ENCODE assay signal across 9 mouse cellular contexts in the genomic region with DNA sequence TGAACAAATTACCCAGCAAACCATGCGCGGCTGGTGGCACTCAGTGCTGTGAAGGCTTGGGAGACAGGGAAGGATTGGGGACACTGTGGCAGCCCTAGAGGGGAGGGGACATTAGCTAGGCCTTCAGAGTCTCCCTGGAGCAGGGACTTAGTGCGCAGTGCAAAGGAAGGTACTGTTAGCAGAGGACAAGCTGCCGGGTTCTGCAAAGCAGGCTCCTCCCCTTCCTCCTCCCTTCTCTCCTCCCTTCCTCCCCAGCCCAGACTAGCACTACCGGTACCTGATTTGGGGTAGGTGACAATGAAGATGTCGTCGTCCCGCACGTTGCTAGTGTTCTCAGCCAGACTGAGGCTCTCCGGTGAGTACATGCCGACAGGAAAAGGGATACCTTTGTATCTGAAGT. TPM values are rescaled to one million over a fixed set of nuclear protein-coding genes. Genes with fewer than 3 reads are reported as not detected.
DNase-seq lines count a peak whose midpoint lies in the region; ATAC-seq lines count a peak whose summit lies in the region.
"Had no signal": no experiment of that assay in that cellular context is flagged by ENCODE, and none has a peak within 500 bp of the region (broad histone marks: within the 10 kb centered on the region; RNA-seq: fewer than 3 reads in every experiment).

No protein-coding gene starts in this region.

- no peaks in the 10 kb centered on the region for H3K9me3 ChIP-seq in heart, embryonic 15.5 days (replicated peaks)
- no peaks in the 10 kb centered on the region for H3K9me3 ChIP-seq in embryonic facial prominence, embryonic 14.5 days (ENCODE audit: control insufficient read depth, low read length)
- no peaks in the 10 kb centered on the region for H3K9me3 ChIP-seq in liver, embryonic 13.5 days (replicated peaks)
- no peaks in the 10 kb centered on the region for H3K9me3 ChIP-seq in stomach, embryonic 14.5 days (ENCODE audit: control insufficient read depth, low read depth, low read length)

- no peaks in the 10 kb centered on the region for H3K27me3 ChIP-seq in heart, embryonic 15.5 days
- H3K27me3 ChIP-seq in embryonic facial prominence, embryonic 14.5 days (replicated peaks; ENCODE audit: control insufficient read depth, insufficient read depth, low read length): no peaks in the 10 kb centered on the region
- H3K27me3 ChIP-seq in liver, embryonic 13.5 days: no peaks in the 10 kb centered on the region
- H3K27me3 ChIP-seq in stomach, embryonic 14.5 days (ENCODE audit: control insufficient read depth, insufficient read depth, low read length): no peaks in the 10 kb centered on the region

- H3K9ac ChIP-seq in heart, embryonic 15.5 days: peak overlapping the region; percentile 1; the same call in 1 of the 2 replicates
- peak overlapping the region; percentile 46 for H3K9ac ChIP-seq in embryonic facial prominence, embryonic 14.5 days (ENCODE audit: low read depth, low read length)
- peak overlapping the region; percentile 23; the same call in 1 of the 2 replicates for H3K9ac ChIP-seq in liver, embryonic 13.5 days
- no peak overlapping the region for H3K9ac ChIP-seq in stomach, embryonic 14.5 days (replicated peaks; ENCODE audit: low read depth, low read length)

- 0 out of 2 replicates have a peak, but pooled peaks cover 4% of the 10 kb centered on the region for H3K4me1 ChIP-seq in heart, embryonic 15.5 days (replicated peaks)
- no peaks in the 10 kb centered on the region for H3K4me1 ChIP-seq in embryonic facial prominence, embryonic 14.5 days (ENCODE audit: control insufficient read depth, insufficient read depth, low read length)
- H3K4me1 ChIP-seq in liver, embryonic 13.5 days (replicated peaks): peaks cover 14% of the 10 kb centered on the region
- H3K4me1 ChIP-seq in stomach, embryonic 14.5 days (ENCODE audit: control insufficient read depth, insufficient read depth, low read length): no peaks in the 10 kb centered on the region

- H3K4me2 ChIP-seq in heart, embryonic 15.5 days: peak overlapping the region; percentile 53
- peak overlapping the region; percentile 54 for H3K4me2 ChIP-seq in embryonic facial prominence, embryonic 14.5 days (ENCODE audit: low read depth, low read length)
- peak overlapping the region; percentile 54 for H3K4me2 ChIP-seq in liver, embryonic 13.5 days
- H3K4me2 ChIP-seq in stomach, embryonic 14.5 days (replicated peaks; ENCODE audit: low read depth, low read length): peak overlapping the region; percentile 41

- H3K4me3 ChIP-seq in heart, embryonic 15.5 days: peak overlapping the region; percentile 31
- peak overlapping the region; percentile 31 for H3K4me3 ChIP-seq in embryonic facial prominence, embryonic 14.5 days (ENCODE audit: low read depth, low read length)
- H3K4me3 ChIP-seq in liver, embryonic 13.5 days (replicated peaks): peak overlapping the region; percentile 27
- H3K4me3 ChIP-seq in stomach, embryonic 14.5 days (ENCODE audit: low read depth, low read length): peak overlapping the region; percentile 14

- no peak; the same call in 1 of the 2 replicates for ATAC-seq in heart, embryonic 15.5 days (replicated peaks; ENCODE audit: insufficient number of reproducible peaks, insufficient read depth, low FRiP score, low read depth)
- peak; percentile 42; the same call in 1 of the 2 replicates for ATAC-seq in embryonic facial prominence, embryonic 14.5 days (ENCODE audit: low read depth)
- no peak for ATAC-seq in liver, embryonic 13.5 days (ENCODE audit: low read depth)
- peak; percentile 62; the same call in 1 of the 2 replicates for ATAC-seq in stomach, embryonic 14.5 days (ENCODE audit: insufficient number of reproducible peaks, insufficient read depth, low FRiP score, low read depth)

- WGBS in heart, embryonic 15.5 days: 30% methylated on average over 11 of the region's 11 CpGs
- WGBS in embryonic facial prominence, embryonic 14.5 days: 30% methylated on average over 11 of the region's 11 CpGs
- WGBS in liver, embryonic 13.5 days (ENCODE audit: insufficient replicate concordance): 32% methylated on average over 11 of the region's 11 CpGs
- WGBS in stomach, embryonic 14.5 days: 32% methylated on average over 11 of the region's 11 CpGs

- H3K36me3 ChIP-seq in heart, embryonic 15.5 days: no peaks in the 10 kb centered on the region
- H3K36me3 ChIP-seq in embryonic facial prominence, embryonic 14.5 days (ENCODE audit: control insufficient read depth, insufficient read depth, low read length): no peaks in the 10 kb centered on the region
- no peaks in the 10 kb centered on the region for H3K36me3 ChIP-seq in liver, embryonic 13.5 days
- no peaks in the 10 kb centered on the region for H3K36me3 ChIP-seq in stomach, embryonic 14.5 days (ENCODE audit: control insufficient read depth, insufficient read depth, low read length)

- no peak overlapping the region for H3K27ac ChIP-seq in heart, embryonic 15.5 days
- H3K27ac ChIP-seq in embryonic facial prominence, embryonic 14.5 days (replicated peaks; ENCODE audit: low read depth, low read length): no peak overlapping the region
- H3K27ac ChIP-seq in liver, embryonic 13.5 days: no peak overlapping the region
- no peak overlapping the region for H3K27ac ChIP-seq in stomach, embryonic 14.5 days (ENCODE audit: low read length)

- no peak for DNase-seq in heart, adult 9 months (ENCODE audit: low spot score in 2 of 2)
- DNase-seq in B cell, adult 2 months: peak; percentile 46 to 61
- no peak for DNase-seq in embryonic facial prominence, embryonic 14.5 days (ENCODE audit: low spot score)
- DNase-seq in liver, embryonic 13.5 days: no peak
- no peak for DNase-seq in gastrocnemius, adult 8-10 months (ENCODE audit: low spot score in 2 of 2)
- no peak for DNase-seq in gastrocnemius, adult 18-20 months (ENCODE audit: low spot score)

RNA-seq across cellular contexts. Expression of a gene that starts 16.2 kb away (rescaled TPM):
- not detected in 2 replicates for polyA plus RNA-seq in heart, embryonic 15.5 days (2015; fragmentation: Nextera tagmentation; extraction: Ambion mirVana)
- polyA plus RNA-seq in embryonic facial prominence, embryonic 14.5 days (2014; fragmentation: Nextera tagmentation; extraction: Ambion mirVana): not detected in 2 replicates
- polyA plus RNA-seq in liver, embryonic 13.5 days (2015; fragmentation: Nextera tagmentation; extraction: Ambion mirVana): not detected in 2 replicates
- polyA plus RNA-seq in stomach, embryonic 14.5 days (2014; fragmentation: Nextera tagmentation; extraction: Ambion mirVana): 0.38 TPM in 1 of 2 replicates, not detected in the other
- not detected for total RNA-seq in gastrocnemius, adult 8-10 months (2022)
- total RNA-seq in gastrocnemius, adult 18-20 months (2021): not detected
- total RNA-seq: layer of hippocampus, postnatal 14 days had no signal

RNA-seq across cellular contexts. Expression of a gene that starts 20.8 kb away (rescaled TPM):
- polyA plus RNA-seq in heart, embryonic 15.5 days (2015; fragmentation: Nextera tagmentation; extraction: Ambion mirVana): 0.25 and 0.65 TPM in 2 replicates
- 0.36 and 0.39 TPM in 2 replicates for polyA plus RNA-seq in embryonic facial prominence, embryonic 14.5 days (2014; fragmentation: Nextera tagmentation; extraction: Ambion mirVana)
- polyA plus RNA-seq in liver, embryonic 13.5 days (2015; fragmentation: Nextera tagmentation; extraction: Ambion mirVana): 0.37 and 0.47 TPM in 2 replicates
- polyA plus RNA-seq in stomach, embryonic 14.5 days (2014; fragmentation: Nextera tagmentation; extraction: Ambion mirVana): 3.1 and 4.1 TPM in 2 replicates
- total RNA-seq in gastrocnemius, adult 8-10 months (2022): under 1 TPM in 2 of 4 experiments, not detected in 2; 0.10 to 0.38 TPM
- total RNA-seq in gastrocnemius, adult 18-20 months (2021): under 1 TPM in 1 of 2 experiments, not detected in 1; 0.18 TPM

RNA-seq across cellular contexts. Expression of a gene that starts 24.0 kb away (rescaled TPM):
- polyA plus RNA-seq in heart, embryonic 15.5 days (2015; fragmentation: Nextera tagmentation; extraction: Ambion mirVana): 13.7 and 21.0 TPM in 2 replicates
- polyA plus RNA-seq in embryonic facial prominence, embryonic 14.5 days (2014; fragmentation: Nextera tagmentation; extraction: Ambion mirVana): 24.0 and 25.6 TPM in 2 replicates
- 11.4 and 11.7 TPM in 2 replicates for polyA plus RNA-seq in liver, embryonic 13.5 days (2015; fragmentation: Nextera tagmentation; extraction: Ambion mirVana)
- 24.4 TPM in 2 replicates for polyA plus RNA-seq in stomach, embryonic 14.5 days (2014; fragmentation: Nextera tagmentation; extraction: Ambion mirVana)
- total RNA-seq in gastrocnemius, adult 8-10 months (2022): 10 to 100 TPM; 10.6 to 15.0 (median 13.0) TPM
- 10 to 100 TPM; 15.2 to 15.6 TPM for total RNA-seq in gastrocnemius, adult 18-20 months (2021)

RNA-seq across cellular contexts. Expression of a gene that starts 26.5 kb away (rescaled TPM):
- polyA plus RNA-seq in heart, embryonic 15.5 days (2015; fragmentation: Nextera tagmentation; extraction: Ambion mirVana): 540 and 572 TPM in 2 replicates
- 1,174 and 1,204 TPM in 2 replicates for polyA plus RNA-seq in embryonic facial prominence, embryonic 14.5 days (2014; fragmentation: Nextera tagmentation; extraction: Ambion mirVana)
- polyA plus RNA-seq in liver, embryonic 13.5 days (2015; fragmentation: Nextera tagmentation; extraction: Ambion mirVana): 761 and 840 TPM in 2 replicates
- polyA plus RNA-seq in stomach, embryonic 14.5 days (2014; fragmentation: Nextera tagmentation; extraction: Ambion mirVana): 1,227 and 1,272 TPM in 2 replicates
- total RNA-seq in gastrocnemius, adult 8-10 months (2022): 100 to 1,000 TPM; 479 to 609 (median 594) TPM
- 100 to 1,000 TPM; 442 to 461 TPM for total RNA-seq in gastrocnemius, adult 18-20 months (2021)

RNA-seq across cellular contexts. Expression of a gene that starts 36.9 kb away (rescaled TPM):
- polyA plus RNA-seq in heart, embryonic 15.5 days (2015; fragmentation: Nextera tagmentation; extraction: Ambion mirVana): 3.0 and 4.3 TPM in 2 replicates
- polyA plus RNA-seq in embryonic facial prominence, embryonic 14.5 days (2014; fragmentation: Nextera tagmentation; extraction: Ambion mirVana): 3.4 and 4.7 TPM in 2 replicates
- 0.43 and 0.64 TPM in 2 replicates for polyA plus RNA-seq in liver, embryonic 13.5 days (2015; fragmentation: Nextera tagmentation; extraction: Ambion mirVana)
- 6.4 and 6.7 TPM in 2 replicates for polyA plus RNA-seq in stomach, embryonic 14.5 days (2014; fragmentation: Nextera tagmentation; extraction: Ambion mirVana)
- 100 to 1,000 TPM in 3 of 4 experiments, 10 to 100 TPM in 1; 69.5 to 173 (median 143) TPM for total RNA-seq in gastrocnemius, adult 8-10 months (2022)
- total RNA-seq in gastrocnemius, adult 18-20 months (2021): 10 to 100 TPM; 19.4 to 22.9 TPM

Comparison
In these comparisons a context has a peak if more than half of its experiments do, and no peak if none do; other contexts are left out.
1. ATAC-seq: peak in embryonic facial prominence, embryonic 14.5 days (single experiment) and stomach, embryonic 14.5 days (single experiment); none in heart, embryonic 15.5 days (single experiment) and liver, embryonic 13.5 days (single experiment).
2. DNase-seq: peak in B cell, adult 2 months (2 of 2); none in heart, adult 9 months (0 of 2), embryonic facial prominence, embryonic 14.5 days (single experiment), liver, embryonic 13.5 days (single experiment), gastrocnemius, adult 8-10 months (0 of 2) and gastrocnemius, adult 18-20 months (single experiment).
3. Peak in every context shown above with its lines, with median percentiles within 50 percentile points of each other: H3K4me2 ChIP-seq and H3K4me3 ChIP-seq.